Mouse (Mus musculus): Measurements from ENCODE around the gene Olfr17. TPM values are rescaled to one million over a fixed set of nuclear protein-coding genes. Genes with fewer than 3 reads are reported as not detected.
"Not testable (repeated sequence)": the region's sequence is repeated elsewhere in the genome, so short reads cannot be mapped to it uniquely, and the experiment has no call there.

Gene Olfr17
- not detected in 2 replicates for polyA plus RNA-seq (2015; fragmentation: Nextera tagmentation; extraction: Ambion mirVana)

GRCm38 (mm10) chr7:107092920-107093319 is at the start of gene Olfr17:
Gene Olfr17 (plus strand): TSS chr7:107093220.
- WGBS, result 26% methylated on average over 1 of the region's 1 CpGs
- Histone ChIP-seq H3K27ac (no peak within 1 kb of the TSS), H3K4me1 (replicated peaks) (no peaks in the 10 kb centered on the region), H3K36me3 (no peaks in the 10 kb centered on the region), H3K4me3 (no peak within 1 kb of the TSS), H3K27me3 (no peaks in the 10 kb centered on the region), H3K9me3 (replicated peaks) (no peaks in the 10 kb centered on the region), H3K9ac (no peak within 1 kb of the TSS), H3K4me2 (no peak within 1 kb of the TSS)
- ATAC-seq (replicated peaks; ENCODE audit: insufficient number of reproducible peaks, insufficient read depth, low FRiP score, low read depth), result no peak

GRCm38 (mm10) chr7:107044407-107044806 is 48.6 kb upstream of the Olfr17 start:
- Histone ChIP-seq H3K4me3 (no peak overlapping the region), H3K36me3 (no peaks in the 10 kb centered on the region), H3K9me3 (replicated peaks) (no peaks in the 10 kb centered on the region), H3K27ac (no peak overlapping the region), H3K9ac (no peak overlapping the region), H3K27me3 (no peaks in the 10 kb centered on the region), H3K4me1 (replicated peaks) (no peaks in the 10 kb centered on the region), H3K4me2 (no peak overlapping the region)
- WGBS, result 46% methylated on average over 1 of the region's 1 CpGs
- no peak for ATAC-seq (replicated peaks; ENCODE audit: insufficient number of reproducible peaks, insufficient read depth, low FRiP score, low read depth)

GRCm38 (mm10) chr7:107045833-107046232 is 47.2 kb upstream of the Olfr17 start:
- Histone ChIP-seq H3K27ac (no peak overlapping the region), H3K9me3 (replicated peaks) (no peaks in the 10 kb centered on the region), H3K4me1 (replicated peaks) (no peaks in the 10 kb centered on the region), H3K4me3 (no peak overlapping the region), H3K4me2 (no peak overlapping the region), H3K9ac (no peak overlapping the region), H3K27me3 (no peaks in the 10 kb centered on the region), H3K36me3 (no peaks in the 10 kb centered on the region)
- WGBS, result 2% methylated on average over 5 of the region's 5 CpGs
- no peak for ATAC-seq (replicated peaks; ENCODE audit: insufficient number of reproducible peaks, insufficient read depth, low FRiP score, low read depth)

- H3K4me3 ChIP-seq, result no peak overlapping the region
- no peak overlapping the region for H3K4me2 ChIP-seq
- H3K36me3 ChIP-seq, result no peaks in the 10 kb centered on the region
- H3K27ac ChIP-seq, result no peak overlapping the region
- no peak overlapping the region for H3K9ac ChIP-seq
- WGBS, result 23% methylated on average over 3 of the region's 3 CpGs
- H3K9me3 ChIP-seq (replicated peaks), result no peaks in the 10 kb centered on the region
- no peaks in the 10 kb centered on the region for H3K27me3 ChIP-seq
- H3K4me1 ChIP-seq (replicated peaks), result no peaks in the 10 kb centered on the region
- no peak for ATAC-seq (replicated peaks; ENCODE audit: insufficient number of reproducible peaks, insufficient read depth, low FRiP score, low read depth)
Observed at GRCm38 (mm10) chr7:107047578-107047977, 45.4 kb upstream of the Olfr17 start.

GRCm38 (mm10) chr7:107070681-107071080 is 22.3 kb upstream of the Olfr17 start, which contains the start of gene Olfr714:
Gene Olfr714 (plus strand): TSS chr7:107070981.
- ATAC-seq (replicated peaks; ENCODE audit: insufficient number of reproducible peaks, insufficient read depth, low FRiP score, low read depth), result no peak
- Histone ChIP-seq H3K36me3 (no peaks in the 10 kb centered on the region), H3K27ac (no peak within 1 kb of the TSS), H3K4me1 (replicated peaks) (no peaks in the 10 kb centered on the region), H3K4me3 (no peak within 1 kb of the TSS), H3K9ac (no peak within 1 kb of the TSS), H3K4me2 (no peak within 1 kb of the TSS), H3K27me3 (no peaks in the 10 kb centered on the region), H3K9me3 (replicated peaks) (no peaks in the 10 kb centered on the region)
- WGBS, result 85% methylated on average over 2 of the region's 2 CpGs

- 63% methylated on average over 2 of the region's 2 CpGs for WGBS
Observed at GRCm38 (mm10) chr7:107110269-107110668, 17.2 kb downstream of the Olfr17 start, which contains the start of gene Olfr715b. Gene Olfr715b (minus strand): TSS chr7:107110369.

GRCm38 (mm10) chr7:107130983-107131382 is 38.0 kb downstream of the Olfr17 start, which contains the start of gene Olfr715:
Gene Olfr715 (minus strand): TSS chr7:107131083.
- H3K9me3 ChIP-seq (replicated peaks); H3K27ac ChIP-seq; H3K27me3 ChIP-seq; H3K36me3 ChIP-seq; H3K9ac ChIP-seq; H3K4me3 ChIP-seq; ATAC-seq (replicated peaks; ENCODE audit: insufficient number of reproducible peaks, insufficient read depth, low FRiP score, low read depth); H3K4me2 ChIP-seq; H3K4me1 ChIP-seq (replicated peaks): not testable (repeated sequence)
- WGBS, result 74% methylated on average over 3 of the region's 3 CpGs

More at GRCm38 (mm10) chr7:107110269-107110668, 17.2 kb downstream of the Olfr17 start, which contains the start of gene Olfr715b:
- not testable (repeated sequence) for H3K27ac ChIP-seq; H3K9ac ChIP-seq; H3K4me1 ChIP-seq (replicated peaks); ATAC-seq (replicated peaks; ENCODE audit: insufficient number of reproducible peaks, insufficient read depth, low FRiP score, low read depth); H3K36me3 ChIP-seq; H3K9me3 ChIP-seq (replicated peaks); H3K4me3 ChIP-seq; H3K4me2 ChIP-seq; H3K27me3 ChIP-seq

GRCm38 (mm10) chr7:107138027-107138426 is 45.0 kb downstream of the Olfr17 start, which contains the start of gene Olfr716:
Gene Olfr716 (plus strand): TSS chr7:107138327.
- H3K36me3 ChIP-seq; H3K4me1 ChIP-seq (replicated peaks); H3K9ac ChIP-seq; H3K27ac ChIP-seq; H3K9me3 ChIP-seq (replicated peaks); H3K4me2 ChIP-seq; H3K4me3 ChIP-seq; ATAC-seq (replicated peaks; ENCODE audit: insufficient number of reproducible peaks, insufficient read depth, low FRiP score, low read depth); H3K27me3 ChIP-seq: not testable (repeated sequence)
- WGBS, result 60% methylated on average over 2 of the region's 2 CpGs

Other genes starting within 250 kb of the Olfr17 start
- gene Olfr703, start 249.9 kb upstream of the Olfr17 start, polyA plus RNA-seq (2015; fragmentation: Nextera tagmentation; extraction: Ambion mirVana), result not detected in 2 replicates
- gene Olfr704, start 230.0 kb upstream of the Olfr17 start, polyA plus RNA-seq (2015; fragmentation: Nextera tagmentation; extraction: Ambion mirVana), result not detected in 2 replicates
- gene Olfr705, start 216.3 kb upstream of the Olfr17 start, polyA plus RNA-seq (2015; fragmentation: Nextera tagmentation; extraction: Ambion mirVana), result not detected in 2 replicates
- not detected in 2 replicates for gene Olfr706, start 205.1 kb upstream of the Olfr17 start, polyA plus RNA-seq (2015; fragmentation: Nextera tagmentation; extraction: Ambion mirVana)
- not detected in 2 replicates for gene Olfr707, start 192.0 kb upstream of the Olfr17 start, polyA plus RNA-seq (2015; fragmentation: Nextera tagmentation; extraction: Ambion mirVana)
- not detected in 2 replicates for gene Olfr1532-ps1, start 185.2 kb upstream of the Olfr17 start, polyA plus RNA-seq (2015; fragmentation: Nextera tagmentation; extraction: Ambion mirVana)
- not detected in 2 replicates for gene Olfr709-ps1, start 161.0 kb upstream of the Olfr17 start, polyA plus RNA-seq (2015; fragmentation: Nextera tagmentation; extraction: Ambion mirVana)
- gene Olfr710, start 144.9 kb upstream of the Olfr17 start, polyA plus RNA-seq (2015; fragmentation: Nextera tagmentation; extraction: Ambion mirVana), result not detected in 2 replicates
- gene Olfr6, start 129.3 kb upstream of the Olfr17 start, polyA plus RNA-seq (2015; fragmentation: Nextera tagmentation; extraction: Ambion mirVana), result not detected in 2 replicates
- not detected in 2 replicates for gene Olfr711, start 117.8 kb upstream of the Olfr17 start, polyA plus RNA-seq (2015; fragmentation: Nextera tagmentation; extraction: Ambion mirVana)
- gene Olfr2, start 87.1 kb upstream of the Olfr17 start, polyA plus RNA-seq (2015; fragmentation: Nextera tagmentation; extraction: Ambion mirVana), result not detected in 2 replicates
- not detected in 2 replicates for gene Olfr713, start 62.0 kb upstream of the Olfr17 start, polyA plus RNA-seq (2015; fragmentation: Nextera tagmentation; extraction: Ambion mirVana)
- gene Olfr714, start 22.2 kb upstream of the Olfr17 start, polyA plus RNA-seq (2015; fragmentation: Nextera tagmentation; extraction: Ambion mirVana), result not detected in 2 replicates
- gene Olfr715b, start 17.1 kb downstream of the Olfr17 start, polyA plus RNA-seq (2015; fragmentation: Nextera tagmentation; extraction: Ambion mirVana), result not detected in 2 replicates
- gene Olfr715, start 37.9 kb downstream of the Olfr17 start, polyA plus RNA-seq (2015; fragmentation: Nextera tagmentation; extraction: Ambion mirVana), result not detected in 2 replicates
- gene Olfr716, start 45.1 kb downstream of the Olfr17 start, polyA plus RNA-seq (2015; fragmentation: Nextera tagmentation; extraction: Ambion mirVana), result not detected in 2 replicates
- gene Nlrp14, start 73.8 kb downstream of the Olfr17 start, polyA plus RNA-seq (2015; fragmentation: Nextera tagmentation; extraction: Ambion mirVana), result not detected in 2 replicates
- gene Rbmxl2, start 116.2 kb downstream of the Olfr17 start, polyA plus RNA-seq (2015; fragmentation: Nextera tagmentation; extraction: Ambion mirVana), result not detected in 2 replicates